Mouse (Mus musculus) lung, postnatal 10 days (tissue): ENCODE data around the gene Fam89b.
A peak's percentile ranks its signal among the peaks of the same experiment; 100 is the strongest.
"Not testable (repeated sequence)": the region's sequence is repeated elsewhere in the genome, so short reads cannot be mapped to it uniquely, and the experiment has no call there.

ENCODE experiments used
- DNase-seq: peaks from one replicate; pipeline ENCODE4 v3.0.0; 2021

The Fam89b gene

GRCm38 (mm10) chr19:5710068-5710467 lies 19.4 kb downstream of the Fam89b start:
- DNase-seq, result no peak

- DNase-seq, result peak; percentile 75
Observed at GRCm38 (mm10) chr19:5704801-5705571, 24.5 kb downstream of the Fam89b start.

GRCm38 (mm10) chr19:5704163-5704800 lies 25.2 kb downstream of the Fam89b start, which contains the start of gene Kcnk7:
Gene Kcnk7, plus strand, starts transcription at chr19:5704367.
- peak; percentile 58 for DNase-seq

- no peak for DNase-seq
Observed at GRCm38 (mm10) chr19:5695849-5696462, 33.5 kb downstream of the Fam89b start.

GRCm38 (mm10) chr19:5693801-5694200 lies 35.7 kb downstream of the Fam89b start:
- DNase-seq, result no peak

- no peak for DNase-seq
Observed at GRCm38 (mm10) chr19:5692913-5693396, 36.5 kb downstream of the Fam89b start.

- DNase-seq, result peak; percentile 86
Observed at GRCm38 (mm10) chr19:5692086-5692912, 37.2 kb downstream of the Fam89b start.

GRCm38 (mm10) chr19:5691601-5692000 lies 37.9 kb downstream of the Fam89b start:
- peak; percentile 36 for DNase-seq

- peak; percentile 40 for DNase-seq
Observed at GRCm38 (mm10) chr19:5690343-5690735, 39.1 kb downstream of the Fam89b start.

- DNase-seq, result peak; percentile 95
Observed at GRCm38 (mm10) chr19:5689565-5690342, 39.7 kb downstream of the Fam89b start.

GRCm38 (mm10) chr19:5689088-5689428 lies 40.4 kb downstream of the Fam89b start:
- DNase-seq, result no peak

- DNase-seq, result peak; percentile 98
Observed at GRCm38 (mm10) chr19:5688200-5689087, 41.0 kb downstream of the Fam89b start, which contains the start of the genes Map3k11 and Pcnx3. Gene Map3k11, plus strand, starts transcription at chr19:5688742. Gene Pcnx3, minus strand, starts transcription at chr19:5688908.

- no peak for DNase-seq
Observed at GRCm38 (mm10) chr19:5687738-5688137, 41.7 kb downstream of the Fam89b start.

- DNase-seq, result not testable (repeated sequence)
Observed at GRCm38 (mm10) chr19:5686954-5687353, 42.5 kb downstream of the Fam89b start.

- DNase-seq, result no peak
Observed at GRCm38 (mm10) chr19:5686437-5686836, 43.0 kb downstream of the Fam89b start.

- no peak for DNase-seq
Observed at GRCm38 (mm10) chr19:5685861-5686260, 43.6 kb downstream of the Fam89b start.

GRCm38 (mm10) chr19:5685431-5685830 lies 44.0 kb downstream of the Fam89b start:
- no peak for DNase-seq

- no peak for DNase-seq
Observed at GRCm38 (mm10) chr19:5684985-5685384, 44.5 kb downstream of the Fam89b start.

GRCm38 (mm10) chr19:5684236-5684635 lies 45.2 kb downstream of the Fam89b start:
- DNase-seq, result no peak

GRCm38 (mm10) chr19:5680432-5680831 lies 49.0 kb downstream of the Fam89b start:
- no peak for DNase-seq
